Mouse (Mus musculus) liver, embryonic 14.5 days (tissue): ENCODE results near the gene Cdc14b.

Experiments used
- CTCF ChIP-seq: IDR thresholded peaks from 2 replicates; pipeline ENCODE4 v1.5.1; 2016; ENCODE audit warnings: antibody characterized with exemption, low read depth, control low read depth
- EP300 ChIP-seq: IDR thresholded peaks from 2 replicates; pipeline ENCODE4 v1.6.1; 2016; ENCODE audit warnings: antibody characterized with exemption, low read depth

DNA sequence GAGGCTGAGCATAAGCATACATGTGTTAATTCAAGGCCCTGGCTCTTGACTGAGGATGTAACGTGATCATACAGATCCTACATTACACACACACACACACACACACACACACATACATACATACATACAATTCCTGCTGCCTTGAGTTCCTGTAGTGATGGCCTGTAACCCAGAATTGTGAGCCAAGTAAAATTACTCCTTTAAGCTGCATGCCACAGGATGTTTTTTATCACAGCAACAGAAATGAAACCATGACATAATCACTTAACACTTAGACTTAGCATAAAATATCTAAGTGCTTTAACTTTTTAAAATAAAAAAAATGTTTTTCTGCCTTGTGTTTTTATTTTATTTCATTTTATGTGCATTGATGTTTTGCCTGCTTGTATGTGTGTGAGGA is 24.0 kb upstream of the Cdc14b start:
- TF ChIP-seq CTCF (no peak), EP300 (no peak)
